8 mouse cellular contexts compared by ENCODE assay signal in the genomic region with DNA sequence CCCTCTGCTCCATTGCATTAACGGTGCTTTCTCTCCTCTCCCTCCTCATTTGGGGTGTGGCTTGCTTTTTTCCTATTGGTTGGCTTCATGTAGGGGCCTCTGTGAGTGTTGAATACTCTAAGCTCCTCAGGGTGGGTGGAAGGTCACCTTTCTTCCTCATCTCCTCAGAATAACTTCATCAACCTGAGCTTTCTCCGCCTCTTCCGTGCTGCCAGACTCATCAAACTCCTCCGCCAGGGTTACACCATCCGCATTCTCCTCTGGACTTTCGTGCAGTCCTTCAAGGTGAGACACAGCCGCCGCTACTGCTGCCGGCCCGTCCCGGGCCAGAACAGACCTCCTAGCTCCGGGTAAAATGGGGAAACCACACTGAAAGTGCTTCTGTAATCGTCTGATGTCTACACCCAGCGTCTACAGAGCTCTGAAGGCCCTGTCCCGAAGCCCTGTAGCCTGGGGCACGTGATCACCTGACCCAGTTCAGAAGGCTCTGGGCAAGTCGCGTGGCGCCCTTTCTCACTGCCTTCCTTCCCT.
DNase-seq lines count a peak whose midpoint lies in the region; ATAC-seq and TF ChIP-seq lines count a peak whose summit lies in the region.

No protein-coding gene starts in this region.

- no peaks in the 10 kb centered on the region for H3K36me3 ChIP-seq in heart, embryonic 15.5 days
- peaks cover 4% of the 10 kb centered on the region for H3K36me3 ChIP-seq in hindbrain, embryonic 15.5 days
- peaks cover 5% of the 10 kb centered on the region; the same call in 1 of the 2 replicates for H3K36me3 ChIP-seq in midbrain, embryonic 15.5 days (replicated peaks)

- TF ChIP-seq POLR2A in brain, embryonic 14.5 days (IDR thresholded peaks at IDR 0.05; ENCODE audit: borderline replicate concordance, extremely low read depth, insufficient read depth, insufficient read length, poor library complexity, severe bottlenecking): no peak

- H3K9me3 ChIP-seq in heart, embryonic 15.5 days (replicated peaks): no peaks in the 10 kb centered on the region
- H3K9me3 ChIP-seq in hindbrain, embryonic 15.5 days: no peaks in the 10 kb centered on the region
- no peaks in the 10 kb centered on the region for H3K9me3 ChIP-seq in midbrain, embryonic 15.5 days

- peak; percentile 48; the same call in 1 of the 2 replicates for ATAC-seq in heart, embryonic 15.5 days (replicated peaks; ENCODE audit: insufficient number of reproducible peaks, insufficient read depth, low FRiP score, low read depth)
- ATAC-seq in hindbrain, embryonic 15.5 days (ENCODE audit: low FRiP score, low read depth): 0 out of 2 replicates have a peak, but pooled peaks have one; percentile 27
- ATAC-seq in midbrain, embryonic 15.5 days (replicated peaks): peak; percentile 51

- peak overlapping the region; percentile 68 for H3K4me2 ChIP-seq in heart, embryonic 15.5 days
- H3K4me2 ChIP-seq in hindbrain, embryonic 15.5 days: peak overlapping the region; percentile 51
- H3K4me2 ChIP-seq in midbrain, embryonic 15.5 days: peak overlapping the region; percentile 52

- H3K4me3 ChIP-seq in heart, embryonic 15.5 days: peak overlapping the region; percentile 46
- 0 out of 2 replicates have a peak overlapping the region, but pooled peaks have one; percentile 5 for H3K4me3 ChIP-seq in hindbrain, embryonic 15.5 days
- peak overlapping the region; percentile 23 for H3K4me3 ChIP-seq in midbrain, embryonic 15.5 days

- H3K4me1 ChIP-seq in heart, embryonic 15.5 days (replicated peaks): peaks cover 26% of the 10 kb centered on the region
- peaks cover 20% of the 10 kb centered on the region for H3K4me1 ChIP-seq in hindbrain, embryonic 15.5 days (replicated peaks)
- peaks cover 17% of the 10 kb centered on the region for H3K4me1 ChIP-seq in midbrain, embryonic 15.5 days

- peak overlapping the region; percentile 66 for H3K27ac ChIP-seq in heart, embryonic 15.5 days
- no peak overlapping the region for H3K27ac ChIP-seq in hindbrain, embryonic 15.5 days (replicated peaks)
- H3K27ac ChIP-seq in midbrain, embryonic 15.5 days: no peak overlapping the region

- DNase-seq in heart, adult 18-20 months: no peak
- DNase-seq in brain, embryonic 14.5 days (ENCODE audit: low read depth): peak; percentile 55
- no peak for DNase-seq in cerebellum, adult 9-10 months
- no peak for DNase-seq in adrenal gland, postnatal 4 days (ENCODE audit: low spot score in 2 of 2)
- no peak for DNase-seq in urinary bladder, postnatal 4 days (ENCODE audit: low spot score in 2 of 2)

- WGBS in heart, embryonic 15.5 days: 4% methylated on average over 19 of the region's 19 CpGs
- WGBS in hindbrain, embryonic 15.5 days: 13% methylated on average over 19 of the region's 19 CpGs
- 9% methylated on average over 19 of the region's 19 CpGs for WGBS in midbrain, embryonic 15.5 days

- 0 out of 2 replicates have a peak, but pooled peaks cover 2% of the 10 kb centered on the region for H3K27me3 ChIP-seq in heart, embryonic 15.5 days
- no peaks in the 10 kb centered on the region for H3K27me3 ChIP-seq in hindbrain, embryonic 15.5 days
- H3K27me3 ChIP-seq in midbrain, embryonic 15.5 days (replicated peaks): 0 out of 2 replicates have a peak, but pooled peaks cover 2% of the 10 kb centered on the region

- peak overlapping the region; percentile 45 for H3K9ac ChIP-seq in heart, embryonic 15.5 days
- no peak overlapping the region for H3K9ac ChIP-seq in hindbrain, embryonic 15.5 days
- peak overlapping the region; percentile 25 for H3K9ac ChIP-seq in midbrain, embryonic 15.5 days

- no peak for TF ChIP-seq CTCF in brain, embryonic 14.5 days (IDR thresholded peaks at IDR 0.05; ENCODE audit: borderline replicate concordance, extremely low read depth, insufficient read depth, insufficient read length)
